Mouse (Mus musculus): ENCODE data around the gene Traf6. TPM values are rescaled to one million over a fixed set of nuclear protein-coding genes. Genes with fewer than 3 reads are reported as not detected.

Traf6 gene
- polyA plus RNA-seq, 1 experiment: 12.5 TPM

DNA sequence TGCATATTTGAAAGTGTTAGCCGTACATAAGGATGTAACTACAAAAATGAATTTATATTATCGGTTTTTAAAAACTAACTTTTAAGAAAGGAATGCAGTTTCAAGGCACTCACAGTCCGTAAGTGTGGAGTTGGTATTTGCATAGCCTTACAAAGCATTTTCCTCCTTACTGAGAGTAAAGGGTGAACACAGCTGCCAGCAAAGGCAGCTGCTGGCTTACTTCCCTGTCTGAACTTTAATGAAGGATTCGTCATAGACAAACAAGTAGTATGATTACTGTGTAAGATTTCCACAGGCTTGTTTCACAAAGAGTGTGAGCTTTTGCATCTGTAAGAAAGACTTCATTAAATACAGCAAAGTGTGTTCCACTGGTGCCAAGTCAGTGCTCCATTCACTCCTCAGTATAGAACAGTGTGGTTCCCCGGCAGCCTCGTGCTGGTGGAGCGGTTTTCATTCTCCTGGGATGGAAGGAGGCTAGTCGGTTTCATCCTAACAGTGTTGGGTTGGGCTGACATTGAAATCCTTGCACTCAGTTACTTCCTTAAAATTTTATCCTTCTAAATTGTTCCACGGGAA is 12.1 kb downstream of the Traf6 start:
- DNase-seq: no peak
- TF ChIP-seq CTCF (IDR thresholded peaks at IDR 0.05; ENCODE audit: insufficient read depth, low read length): no peak
- TF ChIP-seq POLR2A (IDR thresholded peaks at IDR 0.05; ENCODE audit: borderline replicate concordance, extremely low read depth, low read depth, low read length): no peak
- no peaks in the 10 kb centered on the region for H3K4me1 ChIP-seq (ENCODE audit: control insufficient read depth, insufficient read depth, low read length)
- 76% methylated on average over 9 of the region's 9 CpGs for WGBS
- no peak overlapping the region for H3K4me3 ChIP-seq (replicated peaks; ENCODE audit: extremely low read depth, low read depth, low read length)

DNA sequence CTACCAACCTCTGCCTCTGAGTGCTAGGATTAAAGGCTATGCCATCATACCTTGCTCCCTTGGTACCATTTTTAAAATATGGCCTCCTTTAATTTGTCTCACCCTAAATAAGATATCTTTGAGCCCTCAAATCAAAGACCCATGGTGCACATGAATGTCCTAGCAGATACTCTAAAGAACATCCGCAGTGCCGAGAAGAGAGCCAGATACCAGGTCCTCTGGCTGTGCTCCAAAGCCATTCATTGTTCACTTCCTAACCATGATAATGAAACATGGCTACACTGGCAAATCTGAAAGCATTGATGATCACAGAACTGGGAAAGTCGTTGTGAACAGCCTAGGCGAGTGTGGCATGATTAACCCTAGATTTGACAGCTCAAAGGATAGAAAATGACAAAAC is 14.8 kb downstream of the Traf6 start:
- no peak for DNase-seq

DNA sequence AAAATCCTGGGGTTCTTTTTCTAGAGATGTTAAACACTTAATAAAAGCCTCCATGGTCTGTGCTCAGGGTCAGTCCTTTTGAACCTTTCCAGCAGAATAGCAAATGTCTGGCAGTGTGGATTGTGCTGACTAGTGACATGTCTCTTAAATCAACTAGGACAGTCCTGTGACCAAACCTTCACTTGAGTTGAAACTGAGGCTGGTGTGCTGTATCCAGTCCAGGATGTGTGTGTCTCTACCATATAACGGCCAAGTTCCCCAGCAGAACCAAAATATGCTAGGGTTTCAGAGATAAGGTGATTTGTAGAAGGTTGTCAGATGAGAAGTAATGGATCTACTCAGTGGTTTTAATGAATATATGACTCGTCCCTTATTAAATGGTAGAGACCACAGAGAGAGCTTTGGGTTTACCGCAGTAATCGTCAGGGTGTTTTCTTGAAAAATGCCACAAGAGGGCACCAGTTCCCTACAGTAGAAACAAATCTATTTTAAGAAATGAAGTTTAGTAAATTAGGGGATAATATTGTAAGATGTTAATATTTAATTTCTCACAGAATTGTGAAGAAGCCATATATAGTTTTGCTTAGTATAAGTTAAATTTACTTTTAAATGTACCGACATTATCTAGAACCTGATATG is 15.5 kb downstream of the Traf6 start:
- DNase-seq: no peak
- WGBS: 53% methylated on average over 5 of the region's 5 CpGs
- H3K4me1 ChIP-seq (ENCODE audit: control insufficient read depth, insufficient read depth, low read length): no peaks in the 10 kb centered on the region
- peak; percentile 36; the same call in 1 of the 2 replicates for TF ChIP-seq CTCF (IDR thresholded peaks at IDR 0.05; ENCODE audit: insufficient read depth, low read length)
- TF ChIP-seq POLR2A (IDR thresholded peaks at IDR 0.05; ENCODE audit: borderline replicate concordance, extremely low read depth, low read depth, low read length): no peak
- H3K4me3 ChIP-seq (replicated peaks; ENCODE audit: extremely low read depth, low read depth, low read length): no peak overlapping the region

More for the DNA sequence above, 14.8 kb downstream of the Traf6 start:
- no peak for TF ChIP-seq POLR2A (IDR thresholded peaks at IDR 0.05; ENCODE audit: borderline replicate concordance, extremely low read depth, low read depth, low read length)
- no peak for TF ChIP-seq CTCF (IDR thresholded peaks at IDR 0.05; ENCODE audit: insufficient read depth, low read length)
- Histone ChIP-seq H3K4me1 (ENCODE audit: control insufficient read depth, insufficient read depth, low read length) (no peaks in the 10 kb centered on the region), H3K4me3 (replicated peaks; ENCODE audit: extremely low read depth, low read depth, low read length) (no peak overlapping the region)
- 47% methylated on average over 4 of the region's 4 CpGs for WGBS

DNA sequence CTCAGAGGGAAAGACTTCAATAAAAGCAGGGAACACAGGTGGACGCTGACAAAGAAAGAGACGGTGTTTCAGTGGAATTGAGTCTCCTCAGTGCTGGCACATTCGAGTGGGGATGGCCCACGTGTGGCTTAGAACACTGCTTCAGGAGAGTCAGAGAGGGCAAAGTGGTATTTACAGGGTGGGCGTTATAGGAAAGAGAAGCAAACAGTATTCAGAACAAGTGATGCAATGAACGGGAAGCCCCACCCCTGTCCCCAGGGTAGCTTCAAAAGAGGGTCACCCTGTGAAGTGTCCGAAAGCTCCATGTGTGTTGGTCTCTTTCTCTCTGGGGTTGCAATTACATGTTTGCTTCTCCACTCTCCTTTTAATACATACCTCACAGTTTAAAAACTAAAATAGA is 17.4 kb downstream of the Traf6 start:
- TF ChIP-seq CTCF (IDR thresholded peaks at IDR 0.05; ENCODE audit: insufficient read depth, low read length) (no peak), POLR2A (IDR thresholded peaks at IDR 0.05; ENCODE audit: borderline replicate concordance, extremely low read depth, low read depth, low read length) (no peak)
- DNase-seq: no peak
- WGBS: 86% methylated on average over 7 of the region's 7 CpGs
- Histone ChIP-seq H3K4me1 (ENCODE audit: control insufficient read depth, insufficient read depth, low read length) (no peaks in the 10 kb centered on the region), H3K4me3 (replicated peaks; ENCODE audit: extremely low read depth, low read depth, low read length) (no peak overlapping the region)

GRCm38 (mm10) chr2:101699284-101699683 is 21.1 kb downstream of the Traf6 start:
- no peak for DNase-seq
- no peak for TF ChIP-seq POLR2A (IDR thresholded peaks at IDR 0.05; ENCODE audit: borderline replicate concordance, extremely low read depth, low read depth, low read length)
- no peak for TF ChIP-seq CTCF (IDR thresholded peaks at IDR 0.05; ENCODE audit: insufficient read depth, low read length)
- H3K4me1 ChIP-seq (ENCODE audit: control insufficient read depth, insufficient read depth, low read length): no peaks in the 10 kb centered on the region
- 52% methylated on average over 4 of the region's 4 CpGs for WGBS
- no peak overlapping the region for H3K4me3 ChIP-seq (replicated peaks; ENCODE audit: extremely low read depth, low read depth, low read length)

DNA sequence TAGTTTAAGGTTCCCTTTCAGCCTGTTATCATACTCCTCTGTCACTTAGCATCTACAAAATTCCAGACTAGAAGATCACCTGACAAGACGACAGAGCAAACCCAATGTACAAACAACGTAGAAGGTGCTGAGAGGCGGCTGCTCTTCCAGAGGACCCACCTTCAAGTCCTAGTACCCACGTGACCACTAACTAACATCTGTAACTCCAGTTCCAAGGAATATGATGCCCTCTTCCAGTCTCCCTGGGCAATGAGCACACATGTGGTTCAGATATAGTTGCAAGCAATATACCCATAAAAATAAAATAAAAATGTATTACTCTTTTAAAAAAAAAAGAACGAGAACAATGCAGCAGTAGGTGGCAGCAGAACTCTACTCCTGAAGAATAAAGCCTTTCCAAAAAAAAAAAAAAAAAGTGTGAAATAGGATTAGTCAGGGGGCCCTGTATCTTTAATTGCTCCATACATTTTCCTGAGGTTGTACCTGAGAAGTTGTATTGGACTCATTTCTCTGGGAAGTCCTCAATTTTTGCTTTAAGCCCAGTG is 27.8 kb downstream of the Traf6 start:
- 43% methylated on average over 5 of the region's 5 CpGs for WGBS
- no peak for DNase-seq
- H3K4me1 ChIP-seq (ENCODE audit: control insufficient read depth, insufficient read depth, low read length): no peaks in the 10 kb centered on the region; the same call in 1 of the 2 replicates
- TF ChIP-seq CTCF (IDR thresholded peaks at IDR 0.05; ENCODE audit: insufficient read depth, low read length) (no peak), POLR2A (IDR thresholded peaks at IDR 0.05; ENCODE audit: borderline replicate concordance, extremely low read depth, low read depth, low read length) (no peak)
- no peak overlapping the region for H3K4me3 ChIP-seq (replicated peaks; ENCODE audit: extremely low read depth, low read depth, low read length)

DNA sequence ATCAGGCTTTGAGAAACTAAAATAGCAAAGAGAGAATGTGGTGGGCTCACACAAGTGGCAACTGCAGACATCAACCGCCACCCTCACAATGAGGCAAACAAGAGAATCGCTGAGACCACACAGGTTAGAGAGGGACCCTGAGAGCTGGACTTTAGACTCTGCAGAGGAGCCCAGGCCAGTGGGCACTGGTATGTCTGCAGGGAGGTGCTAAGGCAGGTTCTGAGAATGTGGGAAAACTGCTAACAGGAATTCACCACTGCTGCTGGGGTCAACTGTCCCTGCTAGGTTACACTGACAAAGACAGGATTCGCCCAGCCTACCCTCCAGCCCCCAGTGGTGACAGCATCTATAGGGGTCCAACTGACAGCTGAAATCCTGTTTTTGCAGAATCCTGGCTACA is 33.4 kb downstream of the Traf6 start:
- no peak for TF ChIP-seq CTCF (IDR thresholded peaks at IDR 0.05; ENCODE audit: insufficient read depth, low read length)
- no peak for TF ChIP-seq POLR2A (IDR thresholded peaks at IDR 0.05; ENCODE audit: borderline replicate concordance, extremely low read depth, low read depth, low read length)
- H3K4me1 ChIP-seq (ENCODE audit: control insufficient read depth, insufficient read depth, low read length): no peaks in the 10 kb centered on the region; the same call in 1 of the 2 replicates
- WGBS: 87% methylated on average over 3 of the region's 3 CpGs
- DNase-seq: no peak
- H3K4me3 ChIP-seq (replicated peaks; ENCODE audit: extremely low read depth, low read depth, low read length): no peak overlapping the region

DNA sequence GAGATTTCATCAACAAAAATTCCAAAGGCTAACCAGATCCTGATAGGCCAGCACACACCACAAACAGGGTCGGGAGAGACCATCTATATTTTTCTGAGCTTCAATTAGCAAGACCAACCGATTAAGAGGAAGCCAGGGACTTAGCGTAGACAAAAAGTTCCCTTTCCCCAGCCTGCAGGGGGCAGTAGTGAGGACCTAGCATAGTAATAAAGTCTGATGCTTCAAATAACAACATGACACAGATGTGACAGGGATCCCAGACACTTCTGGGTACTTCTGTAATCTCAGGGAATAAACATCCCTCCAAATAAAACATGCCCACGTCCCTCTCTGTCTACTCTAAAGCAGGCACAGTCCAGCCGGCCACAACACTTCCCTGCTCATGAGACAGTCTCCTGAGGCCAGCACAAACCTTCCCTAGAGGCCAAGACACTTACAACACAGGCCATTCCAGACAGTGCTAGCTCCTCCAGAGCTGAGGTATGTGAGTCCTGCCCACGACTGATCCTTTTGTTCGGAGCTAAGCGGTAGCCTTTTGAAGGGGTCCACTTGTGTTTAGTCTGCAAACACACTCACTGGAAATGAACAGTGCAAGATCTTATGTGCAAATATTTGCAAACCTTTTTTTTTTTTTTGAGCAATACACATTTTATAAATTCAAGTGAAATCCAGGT is 37.6 kb downstream of the Traf6 start:
- H3K4me3 ChIP-seq (replicated peaks; ENCODE audit: extremely low read depth, low read depth, low read length): no peak overlapping the region

GRCm38 (mm10) chr2:101717162-101717561 is 38.9 kb downstream of the Traf6 start:
- no peak for DNase-seq
- Histone ChIP-seq H3K4me3 (replicated peaks; ENCODE audit: extremely low read depth, low read depth, low read length) (no peak overlapping the region), H3K4me1 (ENCODE audit: control insufficient read depth, insufficient read depth, low read length) (peaks cover 2% of the 10 kb centered on the region; the same call in 1 of the 2 replicates)
- TF ChIP-seq POLR2A (IDR thresholded peaks at IDR 0.05; ENCODE audit: borderline replicate concordance, extremely low read depth, low read depth, low read length) (no peak), CTCF (IDR thresholded peaks at IDR 0.05; ENCODE audit: insufficient read depth, low read length) (no peak)
- 87% methylated on average over 13 of the region's 13 CpGs for WGBS

More for the DNA sequence above, 37.6 kb downstream of the Traf6 start:
- no peaks in the 10 kb centered on the region; the same call in 1 of the 2 replicates for H3K4me1 ChIP-seq (ENCODE audit: control insufficient read depth, insufficient read depth, low read length)
- TF ChIP-seq POLR2A (IDR thresholded peaks at IDR 0.05; ENCODE audit: borderline replicate concordance, extremely low read depth, low read depth, low read length) (no peak), CTCF (IDR thresholded peaks at IDR 0.05; ENCODE audit: insufficient read depth, low read length) (peak; percentile 36)
- DNase-seq: peak; percentile 72
- 47% methylated on average over 8 of the region's 8 CpGs for WGBS
